Mouse (Mus musculus) ovary, adult 18-20 months (tissue): ENCODE results near the gene Dock10.

Experiments used
- DNase-seq: peaks from one replicate; pipeline ENCODE4 v3.0.0; 2022; ENCODE audit warnings: low spot score, mixed read lengths

Gene Dock10

GRCm38 (mm10) chr1:80607546-80607945, 150.8 kb downstream of the Dock10 start:
- DNase-seq = no peak

GRCm38 (mm10) chr1:80606131-80606754, 152.1 kb downstream of the Dock10 start:
- peak; percentile 33 for DNase-seq

GRCm38 (mm10) chr1:80604332-80604731, 154.0 kb downstream of the Dock10 start:
- no peak for DNase-seq

- no peak for DNase-seq
These were observed 155.2 kb downstream of the Dock10 start for GRCm38 (mm10) chr1:80603081-80603480.

- no peak for DNase-seq
These were observed 175.0 kb downstream of the Dock10 start for GRCm38 (mm10) chr1:80583281-80583680.

- no peak for DNase-seq
These were observed 176.1 kb downstream of the Dock10 start for GRCm38 (mm10) chr1:80582186-80582585.

- no peak for DNase-seq
These were observed 181.4 kb downstream of the Dock10 start for GRCm38 (mm10) chr1:80576898-80577297.

GRCm38 (mm10) chr1:80556446-80556845, 201.9 kb downstream of the Dock10 start:
- no peak for DNase-seq

- no peak for DNase-seq
These were observed 216.8 kb downstream of the Dock10 start for GRCm38 (mm10) chr1:80541522-80541921.

GRCm38 (mm10) chr1:80522197-80522596, 236.1 kb downstream of the Dock10 start:
- no peak for DNase-seq

- DNase-seq = no peak
These were observed 237.9 kb downstream of the Dock10 start for GRCm38 (mm10) chr1:80520456-80520855.

- DNase-seq = no peak
These were observed 238.4 kb downstream of the Dock10 start for GRCm38 (mm10) chr1:80519893-80520292.

GRCm38 (mm10) chr1:80515836-80516235, 242.5 kb downstream of the Dock10 start:
- DNase-seq = no peak

- no peak for DNase-seq
These were observed 245.9 kb downstream of the Dock10 start for GRCm38 (mm10) chr1:80512210-80512948.

GRCm38 (mm10) chr1:80504757-80505156, 253.6 kb downstream of the Dock10 start:
- no peak for DNase-seq

- no peak for DNase-seq
These were observed 254.2 kb downstream of the Dock10 start for GRCm38 (mm10) chr1:80504081-80504480.

- DNase-seq = no peak
These were observed 255.7 kb downstream of the Dock10 start for GRCm38 (mm10) chr1:80502456-80503165.

- no peak for DNase-seq
These were observed 259.1 kb downstream of the Dock10 start for GRCm38 (mm10) chr1:80499264-80499663.

- no peak for DNase-seq
These were observed 262.0 kb downstream of the Dock10 start for GRCm38 (mm10) chr1:80496360-80496759.

GRCm38 (mm10) chr1:80483419-80483818, 274.9 kb downstream of the Dock10 start:
- DNase-seq = no peak

- DNase-seq = no peak
These were observed 283.4 kb downstream of the Dock10 start for GRCm38 (mm10) chr1:80474942-80475341.

GRCm38 (mm10) chr1:80472395-80472794, 285.9 kb downstream of the Dock10 start:
- DNase-seq = no peak

- DNase-seq = no peak
These were observed 297.0 kb downstream of the Dock10 start, which contains the start of gene Gm45261 for GRCm38 (mm10) chr1:80461348-80461747. TSS of gene Gm45261 (minus strand) at chr1:80461448.
